Mouse (Mus musculus): Measurements from ENCODE around the gene Tbc1d22b. TPM values are rescaled to one million over a fixed set of nuclear protein-coding genes. Genes with fewer than 3 reads are reported as not detected.

Tbc1d22b gene
- total RNA-seq, 2 experiments from 2014 or later = 12.7 to 13.3 TPM

- intact Hi-C loops (cut with DNase I) = loop anchor here (1.0 kb wide), 1 partner anchor 247 kb away; no protein-coding TSS in a partner anchor
- no peak for DNase-seq (ENCODE audit: low spot score)
Observed at GRCm38 (mm10) chr17:29636118-29636517, 86.5 kb downstream of the Tbc1d22b start.

DNA sequence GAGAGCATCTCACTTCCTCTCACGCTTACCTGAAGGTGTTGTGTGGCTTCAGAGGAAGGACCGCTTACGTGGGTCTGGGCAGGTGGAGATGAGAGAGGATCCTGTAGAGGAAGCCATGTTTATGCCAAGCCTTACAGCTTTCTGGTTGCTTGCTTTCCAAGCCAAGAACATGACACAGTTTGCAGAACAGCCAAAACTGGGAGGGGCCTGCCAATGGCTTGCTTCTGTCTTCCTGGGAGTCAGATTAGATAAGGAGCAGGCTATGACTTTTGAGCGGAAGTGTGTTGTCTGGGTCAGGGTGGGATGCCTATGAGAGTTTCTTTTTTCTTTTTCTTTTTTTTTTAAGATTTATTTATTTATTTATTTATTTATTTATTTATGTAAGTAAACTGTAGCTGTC lies 87.8 kb downstream of the Tbc1d22b start:
- intact Hi-C loops (cut with DNase I) = no loop called here
- peak; percentile 15 for DNase-seq (ENCODE audit: low spot score)

DNA sequence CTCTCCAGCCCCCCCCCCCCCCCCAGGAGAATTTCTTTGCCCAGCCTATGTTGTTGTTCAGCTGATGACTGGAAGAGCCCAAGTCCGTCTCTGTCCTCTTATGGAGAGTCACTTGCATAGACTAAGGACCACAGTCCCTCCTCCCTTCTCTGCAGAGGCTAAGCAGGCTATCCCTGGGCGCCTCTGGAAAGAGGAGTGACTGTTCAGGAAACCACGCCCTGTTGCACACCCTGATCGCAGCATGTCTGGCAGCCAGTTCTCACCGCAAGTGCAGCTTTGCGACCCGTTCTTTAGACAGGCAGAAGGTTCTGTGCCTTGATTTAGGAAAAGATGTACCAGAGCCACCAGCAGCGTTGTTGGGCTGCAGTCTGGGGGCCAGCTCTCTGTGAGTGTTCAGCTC lies 88.3 kb downstream of the Tbc1d22b start:
- no peak for DNase-seq (ENCODE audit: low spot score)

DNA sequence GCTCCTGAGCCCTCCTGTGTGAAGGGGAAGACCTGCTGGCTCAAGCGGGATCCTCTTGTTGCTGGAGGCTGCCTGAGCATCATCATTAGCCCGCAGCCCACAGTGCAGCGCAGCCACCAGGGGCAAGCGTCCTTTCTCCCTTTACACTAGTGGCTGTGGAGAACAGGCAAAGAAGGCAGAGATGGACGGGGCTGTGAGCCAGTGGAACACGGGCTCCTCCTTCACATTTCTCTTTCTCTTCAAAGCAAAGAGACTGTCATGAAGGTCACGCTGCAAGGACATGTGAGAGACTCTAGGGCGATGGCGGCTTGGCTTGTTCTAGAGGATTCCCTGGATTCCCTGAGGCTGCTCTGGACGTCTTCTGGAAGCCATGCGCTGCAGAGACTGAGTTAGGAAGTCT lies 91.4 kb downstream of the Tbc1d22b start:
- DNase-seq (ENCODE audit: low spot score) = no peak
- intact Hi-C loops (cut with DNase I) = no loop called here

More for the DNA sequence above, 88.3 kb downstream of the Tbc1d22b start:
- intact Hi-C loops (cut with DNase I) = no loop called here

- intact Hi-C loops (cut with DNase I) = no loop called here
- no peak for DNase-seq (ENCODE audit: low spot score)
Observed at GRCm38 (mm10) chr17:29642219-29642618, 92.6 kb downstream of the Tbc1d22b start.

Small RNA genes lying within 50 kb of the gene (microRNA-seq; reads per million reads assigned to microRNA genes)
- not detected for gene Mir7667

Other genes starting within 250 kb of the Tbc1d22b start
- 10 to 100 TPM; 32.6 to 45.8 TPM for gene Pi16, start 232.1 kb upstream of the Tbc1d22b start, total RNA-seq (2021)
- gene Mtch1, start 201.9 kb upstream of the Tbc1d22b start, total RNA-seq (2021) = 100 to 1,000 TPM; 220 TPM
- 1 to 10 TPM; 1.8 to 2.7 TPM for gene Fgd2, start 188.9 kb upstream of the Tbc1d22b start, total RNA-seq (2021)
- 10 to 100 TPM; 22.1 to 32.7 TPM for gene Pim1, start 59.0 kb upstream of the Tbc1d22b start, total RNA-seq (2021)
- gene Gm17657, start 147 bp upstream of the Tbc1d22b start, total RNA-seq (2021) = not detected
- not detected for gene Tmem217, start 2.6 kb downstream of the Tbc1d22b start, total RNA-seq (2021)
- gene Rnf8, start 65.0 kb downstream of the Tbc1d22b start, total RNA-seq (2021) = 10 to 100 TPM; 20.0 to 21.2 TPM
- 1 to 10 TPM in 1 of 2 experiments, under 1 TPM in 1; 0.68 to 1.2 TPM for gene Gm28043, start 65.1 kb downstream of the Tbc1d22b start, total RNA-seq (2021)
- 10 to 100 TPM; 51.5 to 59.5 TPM for gene Cmtr1, start 110.8 kb downstream of the Tbc1d22b start, total RNA-seq (2021)
- 10 to 100 TPM in 1 of 2 experiments, 1 to 10 TPM in 1; 9.6 to 12.6 TPM for gene Ccdc167, start 167.3 kb downstream of the Tbc1d22b start, total RNA-seq (2021)